Comparison of ENCODE assay signal across 9 mouse cellular contexts in the genomic region with DNA sequence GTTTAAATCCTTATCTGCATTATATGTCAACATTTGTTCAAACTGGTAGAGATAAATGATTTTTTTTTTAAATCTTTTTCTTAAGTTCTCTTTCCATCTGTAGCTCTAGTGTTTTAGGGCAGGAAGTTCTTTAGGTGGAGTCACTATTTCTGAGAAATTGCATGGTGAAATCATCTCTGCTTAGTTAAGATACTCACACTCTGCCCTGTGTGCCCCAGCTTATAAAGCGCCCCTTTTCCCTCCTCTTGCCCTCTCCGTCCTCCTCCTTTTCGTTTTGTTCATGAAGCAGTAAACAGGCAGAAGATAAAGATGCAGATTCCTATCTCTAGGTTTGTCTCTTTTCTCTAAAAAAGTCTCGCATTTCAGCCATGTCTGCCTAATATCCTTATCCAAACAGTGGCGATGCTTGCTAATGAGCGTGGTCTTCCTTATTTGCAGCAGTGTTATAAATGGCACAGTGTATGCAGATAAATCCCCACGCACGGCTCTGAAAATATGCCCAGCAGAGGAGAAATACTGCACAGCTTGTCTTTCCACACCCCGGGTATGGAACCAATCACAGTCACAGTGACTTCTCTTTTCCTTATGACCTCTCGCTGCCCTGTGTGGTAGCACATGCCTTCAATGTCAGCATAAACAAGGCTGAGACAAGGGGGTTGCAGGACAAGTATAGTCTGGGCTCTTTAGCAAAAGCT.
A peak's percentile ranks its signal among the peaks of the same experiment; 100 is the strongest.
DNase-seq lines count a peak whose midpoint lies in the region; ATAC-seq lines count a peak whose summit lies in the region.
"Had no signal": no experiment of that assay in that cellular context is flagged by ENCODE, and none has a peak within 500 bp of the region (broad histone marks: within the 10 kb centered on the region; RNA-seq: fewer than 3 reads in every experiment).

No protein-coding gene starts in this region.

- H3K4me3 ChIP-seq in heart, embryonic 13.5 days = peak overlapping the region; percentile 49
- H3K4me3 ChIP-seq in embryonic facial prominence, embryonic 10.5 days = peak overlapping the region; percentile 47
- H3K4me3 ChIP-seq in intestine, embryonic 16.5 days (ENCODE audit: low read length) = peak overlapping the region; percentile 15; the same call in 1 of the 2 replicates
- H3K4me3 ChIP-seq in midbrain, embryonic 16.5 days (ENCODE audit: low read depth, low read length) = peak overlapping the region; percentile 36
- H3K4me3 ChIP-seq: liver, embryonic 15.5 days had no signal

- peak overlapping the region; percentile 62 for H3K9ac ChIP-seq in heart, embryonic 13.5 days
- no peak overlapping the region; the same call in 1 of the 2 replicates for H3K9ac ChIP-seq in intestine, embryonic 16.5 days (ENCODE audit: low read depth, low read length)
- peak overlapping the region; percentile 61 for H3K9ac ChIP-seq in midbrain, embryonic 16.5 days (ENCODE audit: low read depth, low read length)
- H3K9ac ChIP-seq: liver, embryonic 15.5 days had no signal

- H3K4me1 ChIP-seq in heart, embryonic 13.5 days = peaks cover 20% of the 10 kb centered on the region
- H3K4me1 ChIP-seq in embryonic facial prominence, embryonic 10.5 days = peaks cover 29% of the 10 kb centered on the region
- peaks cover 9% of the 10 kb centered on the region for H3K4me1 ChIP-seq in intestine, embryonic 16.5 days (ENCODE audit: control insufficient read depth, insufficient read depth, low read length)
- peaks cover 19% of the 10 kb centered on the region for H3K4me1 ChIP-seq in midbrain, embryonic 16.5 days (ENCODE audit: control insufficient read depth, insufficient read depth, low read length)
- H3K4me1 ChIP-seq: liver, embryonic 15.5 days had no signal

- ATAC-seq in heart, embryonic 13.5 days (ENCODE audit: extremely low read depth, insufficient number of reproducible peaks, low FRiP score, low TSS enrichment) = no peak
- ATAC-seq in intestine, embryonic 16.5 days = no peak
- ATAC-seq in midbrain, embryonic 16.5 days = peak; percentile 63

- peak overlapping the region; percentile 76 for H3K4me2 ChIP-seq in heart, embryonic 13.5 days
- peak overlapping the region; percentile 57 for H3K4me2 ChIP-seq in intestine, embryonic 16.5 days (ENCODE audit: low read depth, low read length)
- peak overlapping the region; percentile 72 for H3K4me2 ChIP-seq in midbrain, embryonic 16.5 days (ENCODE audit: low read length)

- H3K27me3 ChIP-seq in heart, embryonic 13.5 days (replicated peaks) = no peaks in the 10 kb centered on the region
- no peaks in the 10 kb centered on the region for H3K27me3 ChIP-seq in embryonic facial prominence, embryonic 10.5 days (replicated peaks; ENCODE audit: low read depth, poor library complexity, severe bottlenecking)
- no peaks in the 10 kb centered on the region for H3K27me3 ChIP-seq in intestine, embryonic 16.5 days (replicated peaks; ENCODE audit: control insufficient read depth, insufficient read depth, low read length)
- no peaks in the 10 kb centered on the region; the same call in 1 of the 2 replicates for H3K27me3 ChIP-seq in midbrain, embryonic 16.5 days (ENCODE audit: control insufficient read depth, insufficient read depth, low read depth, low read length)
- H3K27me3 ChIP-seq: liver, embryonic 15.5 days had no signal

- DNase-seq in heart, adult 9 months (ENCODE audit: low spot score in 2 of 2) = no peak
- DNase-seq in embryonic facial prominence, embryonic 10.5 days (ENCODE audit: low spot score) = peak; percentile 54
- no peak for DNase-seq in urinary bladder, postnatal 25 days (ENCODE audit: low spot score)
- DNase-seq in kidney, postnatal 14 days = no peak
- no peak for DNase-seq in c-Kit-positive CD71-positive TER-119-positive erythroid progenitor cells, embryonic 14.5 days (ENCODE audit: low spot score)

- H3K36me3 ChIP-seq in heart, embryonic 13.5 days = no peaks in the 10 kb centered on the region
- H3K36me3 ChIP-seq in embryonic facial prominence, embryonic 10.5 days (replicated peaks) = no peaks in the 10 kb centered on the region
- H3K36me3 ChIP-seq in intestine, embryonic 16.5 days (ENCODE audit: control insufficient read depth, insufficient read depth, low read length) = no peaks in the 10 kb centered on the region
- no peaks in the 10 kb centered on the region for H3K36me3 ChIP-seq in midbrain, embryonic 16.5 days (ENCODE audit: control insufficient read depth, insufficient read depth, low read length)
- H3K36me3 ChIP-seq: liver, embryonic 15.5 days had no signal

- 8% methylated on average over 10 of the region's 10 CpGs for WGBS in heart, embryonic 13.5 days
- 19% methylated on average over 10 of the region's 10 CpGs for WGBS in embryonic facial prominence, embryonic 10.5 days
- 7% methylated on average over 10 of the region's 10 CpGs for WGBS in intestine, embryonic 16.5 days
- 27% methylated on average over 10 of the region's 10 CpGs for WGBS in midbrain, embryonic 16.5 days

- H3K27ac ChIP-seq in heart, embryonic 13.5 days (replicated peaks) = 0 out of 2 replicates have a peak overlapping the region, but pooled peaks have one; percentile 8
- peak overlapping the region; percentile 86 for H3K27ac ChIP-seq in embryonic facial prominence, embryonic 10.5 days (replicated peaks)
- no peak overlapping the region for H3K27ac ChIP-seq in intestine, embryonic 16.5 days (ENCODE audit: low read length)
- peak overlapping the region; percentile 64; the same call in 1 of the 2 replicates for H3K27ac ChIP-seq in midbrain, embryonic 16.5 days (ENCODE audit: low read length)
- H3K27ac ChIP-seq: liver, embryonic 15.5 days had no signal

- no peaks in the 10 kb centered on the region for H3K9me3 ChIP-seq in heart, embryonic 13.5 days
- H3K9me3 ChIP-seq in embryonic facial prominence, embryonic 10.5 days = no peaks in the 10 kb centered on the region
- no peaks in the 10 kb centered on the region for H3K9me3 ChIP-seq in intestine, embryonic 16.5 days (ENCODE audit: control insufficient read depth, low read length)
- H3K9me3 ChIP-seq in midbrain, embryonic 16.5 days (replicated peaks; ENCODE audit: control insufficient read depth, low read length, poor library complexity, severe bottlenecking) = no peaks in the 10 kb centered on the region
- H3K9me3 ChIP-seq: liver, embryonic 15.5 days had no signal
